Mouse (Mus musculus) heart, embryonic 15.5 days (tissue): ENCODE data around the gene Gipc2. TPM values are rescaled to one million over a fixed set of nuclear protein-coding genes. Genes with fewer than 3 reads are reported as not detected.

Experiments
- ATAC-seq: fragments of 200-750 bp; cut with Nextera tagmentation; replicated peaks from 2 replicates; pipeline ENCODE4 v1.8.0; 2017; ENCODE audit warnings: low read depth, moderate TSS enrichment; ENCODE audit not compliant: insufficient number of reproducible peaks, insufficient read depth, low FRiP score
- H3K27ac ChIP-seq: fragments of 300-500 bp; sonication (generic); 2 replicates; pipeline ENCODE4 v1.5.1; 2015; ENCODE audit warnings: mild to moderate bottlenecking, inconsistent platforms
- H3K27me3 ChIP-seq: fragments of 300-500 bp; sonication (generic); 2 replicates; pipeline ENCODE4 v1.6.1; 2015; ENCODE audit warnings: inconsistent platforms
- H3K36me3 ChIP-seq: fragments of 300-500 bp; sonication (generic); 2 replicates; pipeline ENCODE4 v1.6.1; 2015; ENCODE audit warnings: mild to moderate bottlenecking, inconsistent platforms
- H3K4me1 ChIP-seq: fragments of 300-500 bp; sonication (generic); replicated peaks from 2 replicates; pipeline ENCODE4 v1.6.1; 2015; ENCODE audit warnings: inconsistent platforms
- H3K4me2 ChIP-seq: fragments of 300-500 bp; sonication (generic); 2 replicates; pipeline ENCODE4 v1.6.1; 2015; ENCODE audit warnings: inconsistent platforms, mild to moderate bottlenecking, moderate library complexity
- H3K4me3 ChIP-seq: fragments of 300-500 bp; sonication (generic); 2 replicates; pipeline ENCODE4 v1.5.1; 2015; ENCODE audit warnings: mild to moderate bottlenecking, inconsistent platforms
- H3K9ac ChIP-seq: fragments of 300-500 bp; sonication (generic); 2 replicates; pipeline ENCODE4 v1.6.1; 2015; ENCODE audit warnings: mild to moderate bottlenecking, inconsistent platforms
- H3K9me3 ChIP-seq: fragments of 300-500 bp; sonication (generic); replicated peaks from 2 replicates; pipeline ENCODE4 v1.6.1; 2016; ENCODE audit warnings: inconsistent platforms
- WGBS: fragments of 180-500 bp; shearing (Covaris S2); methylation state at CpG from one replicate; pipeline ENCODE4 v1.1.7; 2015; ENCODE audit warnings: mixed read lengths; 5-methylcytosine and 5-hydroxymethylcytosine counted together
- polyA plus RNA-seq: library from polyadenylated mRNA; unstranded; fragments of >200 nt; fragmentation: Nextera tagmentation; extraction: Ambion mirVana; gene quantifications from 2 replicates; pipeline ENCODE4 v1.2.1, GENCODE M21; 2015

The Gipc2 gene
- polyA plus RNA-seq, 1 experiment from 2014 or later, result 5.0 TPM

DNA sequence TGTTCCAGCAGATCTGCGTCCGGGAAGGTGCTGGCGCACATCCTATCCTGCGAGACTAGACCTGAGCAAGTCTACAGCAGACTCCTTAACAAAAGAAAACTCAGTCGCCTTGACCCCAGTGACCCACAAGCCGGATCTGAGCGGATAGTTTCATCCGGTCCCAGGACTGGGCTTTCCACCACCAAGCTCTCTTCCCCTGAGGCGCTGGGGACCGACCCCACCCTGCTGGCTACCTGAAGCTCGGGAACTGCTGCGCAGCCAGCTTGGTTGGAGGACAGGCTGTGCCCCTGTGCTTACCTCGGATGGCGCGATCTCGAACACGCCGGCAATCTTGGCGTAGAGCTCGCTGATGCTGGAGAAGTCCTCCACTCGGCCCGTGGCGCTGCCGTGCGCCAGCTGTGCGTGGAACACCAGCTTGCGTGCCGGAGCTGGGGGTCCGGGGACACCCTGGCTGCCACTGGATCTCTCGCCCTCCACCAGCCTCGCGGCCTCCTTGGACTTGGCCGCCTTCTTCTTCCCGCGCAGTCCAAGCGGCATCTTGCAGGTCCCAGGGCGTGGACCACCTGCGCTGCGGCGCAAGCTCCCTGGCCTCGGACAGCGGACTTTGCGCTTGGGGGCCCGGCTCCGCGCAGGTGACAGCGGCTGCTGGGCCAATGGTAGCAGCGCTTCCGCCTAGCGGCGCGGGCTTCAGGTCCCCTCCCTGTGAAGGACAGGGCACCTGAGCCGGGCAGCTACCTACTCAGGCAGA, 505 bp downstream of the Gipc2 start:
- Histone ChIP-seq H3K4me3 (peak overlapping the region; percentile 62), H3K27ac (peak overlapping the region; percentile 14), H3K4me2 (peak overlapping the region; percentile 92), H3K36me3 (no peaks in the 10 kb centered on the region), H3K27me3 (no peaks in the 10 kb centered on the region), H3K9me3 (no peaks in the 10 kb centered on the region), H3K9ac (peak overlapping the region; percentile 69), H3K4me1 (peaks cover 33% of the 10 kb centered on the region)
- peak; percentile 45 for ATAC-seq
- WGBS, result 3% methylated on average over 53 of the region's 53 CpGs

- Histone ChIP-seq H3K4me2 (peak overlapping the region; percentile 92), H3K27me3 (no peaks in the 10 kb centered on the region), H3K9ac (peak overlapping the region; percentile 69), H3K36me3 (no peaks in the 10 kb centered on the region), H3K4me3 (peak overlapping the region; percentile 62), H3K9me3 (no peaks in the 10 kb centered on the region), H3K27ac (peak overlapping the region; percentile 14), H3K4me1 (peaks cover 33% of the 10 kb centered on the region)
- 43% methylated on average over 9 of the region's 9 CpGs for WGBS
- no peak for ATAC-seq
These were observed 1.0 kb downstream of the Gipc2 start for GRCm38 (mm10) chr3:152165014-152165350.

GRCm38 (mm10) chr3:152163320-152163719, 2.7 kb downstream of the Gipc2 start:
- Histone ChIP-seq H3K27me3 (no peaks in the 10 kb centered on the region), H3K9ac (no peak overlapping the region), H3K4me2 (no peak overlapping the region), H3K36me3 (no peaks in the 10 kb centered on the region), H3K4me3 (no peak overlapping the region), H3K4me1 (peaks cover 33% of the 10 kb centered on the region), H3K27ac (no peak overlapping the region), H3K9me3 (no peaks in the 10 kb centered on the region)
- 76% methylated on average over 8 of the region's 8 CpGs for WGBS
- no peak for ATAC-seq

GRCm38 (mm10) chr3:152160607-152161006, 5.4 kb downstream of the Gipc2 start:
- no peaks in the 10 kb centered on the region for H3K36me3 ChIP-seq
- no peak for ATAC-seq
- no peaks in the 10 kb centered on the region for H3K9me3 ChIP-seq
- no peaks in the 10 kb centered on the region for H3K27me3 ChIP-seq
- no peak overlapping the region for H3K4me2 ChIP-seq
- no peak overlapping the region for H3K4me3 ChIP-seq
- 70% methylated on average over 4 of the region's 4 CpGs for WGBS
- no peak overlapping the region for H3K9ac ChIP-seq
- H3K27ac ChIP-seq, result no peak overlapping the region
- peaks cover 15% of the 10 kb centered on the region for H3K4me1 ChIP-seq

DNA sequence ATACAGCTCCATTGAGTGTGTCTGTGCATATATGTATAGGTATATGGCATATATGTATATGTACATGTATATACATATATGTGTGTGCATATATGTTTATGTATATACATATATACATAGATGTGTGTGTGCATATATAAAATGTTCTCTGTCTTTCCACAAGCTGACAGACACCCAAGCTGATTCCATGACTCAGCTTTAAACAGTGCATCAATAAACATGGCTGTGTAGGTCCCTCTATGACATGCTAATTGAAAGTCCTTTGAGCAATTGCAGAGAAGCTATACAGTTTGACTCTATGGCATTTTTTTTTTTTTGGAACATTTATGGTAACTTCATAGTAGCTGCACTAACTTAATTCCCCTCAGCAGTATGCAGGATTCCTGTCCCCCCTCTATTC, 6.7 kb downstream of the Gipc2 start:
- H3K9ac ChIP-seq, result no peak overlapping the region
- no peaks in the 10 kb centered on the region for H3K27me3 ChIP-seq
- no peak overlapping the region for H3K4me2 ChIP-seq
- peaks cover 9% of the 10 kb centered on the region; the same call in 1 of the 2 replicates for H3K4me1 ChIP-seq
- no peak overlapping the region for H3K27ac ChIP-seq
- H3K4me3 ChIP-seq, result no peak overlapping the region
- H3K36me3 ChIP-seq, result no peaks in the 10 kb centered on the region
- no peak for ATAC-seq
- H3K9me3 ChIP-seq, result no peaks in the 10 kb centered on the region

GRCm38 (mm10) chr3:152158344-152159291, 7.4 kb downstream of the Gipc2 start:
- H3K36me3 ChIP-seq, result no peaks in the 10 kb centered on the region
- WGBS, result 87% methylated on average over 9 of the region's 10 CpGs
- no peak overlapping the region for H3K27ac ChIP-seq
- H3K4me2 ChIP-seq, result no peak overlapping the region
- no peaks in the 10 kb centered on the region for H3K27me3 ChIP-seq
- no peak overlapping the region for H3K9ac ChIP-seq
- peaks cover 9% of the 10 kb centered on the region; the same call in 1 of the 2 replicates for H3K4me1 ChIP-seq
- ATAC-seq, result no peak
- H3K9me3 ChIP-seq, result no peaks in the 10 kb centered on the region
- no peak overlapping the region for H3K4me3 ChIP-seq

DNA sequence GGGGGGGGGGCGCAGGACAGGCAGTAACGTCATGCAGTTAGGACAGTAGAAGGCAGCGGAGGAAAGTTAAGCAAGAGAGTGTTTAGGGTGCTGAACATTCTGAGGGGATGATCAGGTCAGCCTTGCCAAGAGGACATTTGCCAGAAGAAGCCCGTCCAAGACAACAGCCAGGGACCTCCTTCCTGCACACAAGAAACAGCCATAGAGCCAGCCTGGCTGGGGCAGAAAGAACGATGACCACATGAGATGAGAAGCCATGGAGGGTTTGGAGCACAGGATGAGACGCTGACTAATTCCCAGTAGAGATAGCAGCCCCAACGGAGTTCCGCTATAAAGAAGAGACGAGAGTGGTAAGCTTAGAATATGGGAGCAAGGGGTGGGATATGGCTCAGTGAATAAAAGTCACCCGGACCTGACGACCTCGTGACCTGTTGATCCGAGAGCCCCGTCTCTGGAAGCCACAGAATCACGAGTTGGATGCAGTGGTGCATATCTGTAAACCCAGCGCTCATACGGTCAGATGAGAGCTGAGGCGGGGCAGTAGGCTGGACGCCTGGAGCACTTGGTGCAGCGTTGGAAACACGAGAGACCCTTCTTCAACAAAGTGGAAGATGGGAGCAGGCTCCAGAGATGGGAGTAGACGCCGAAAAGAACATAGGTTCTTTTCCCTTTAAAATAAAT, 9.1 kb downstream of the Gipc2 start:
- H3K27ac ChIP-seq, result no peak overlapping the region
- no peaks in the 10 kb centered on the region for H3K27me3 ChIP-seq
- ATAC-seq, result no peak
- no peaks in the 10 kb centered on the region for H3K9me3 ChIP-seq
- no peak overlapping the region for H3K4me3 ChIP-seq
- peaks cover 13% of the 10 kb centered on the region for H3K4me1 ChIP-seq
- 67% methylated on average over 23 of the region's 23 CpGs for WGBS
- H3K9ac ChIP-seq, result no peak overlapping the region
- no peak overlapping the region for H3K4me2 ChIP-seq
- no peaks in the 10 kb centered on the region for H3K36me3 ChIP-seq

- ATAC-seq, result no peak
- peaks cover 8% of the 10 kb centered on the region for H3K4me1 ChIP-seq
- no peak overlapping the region for H3K27ac ChIP-seq
- H3K27me3 ChIP-seq, result no peaks in the 10 kb centered on the region
- H3K4me2 ChIP-seq, result no peak overlapping the region
- no peak overlapping the region for H3K4me3 ChIP-seq
- H3K9ac ChIP-seq, result no peak overlapping the region
- H3K36me3 ChIP-seq, result no peaks in the 10 kb centered on the region
- WGBS, result 63% methylated on average over 11 of the region's 11 CpGs
- no peaks in the 10 kb centered on the region for H3K9me3 ChIP-seq
These were observed 10.6 kb downstream of the Gipc2 start for GRCm38 (mm10) chr3:152155296-152155948.

DNA sequence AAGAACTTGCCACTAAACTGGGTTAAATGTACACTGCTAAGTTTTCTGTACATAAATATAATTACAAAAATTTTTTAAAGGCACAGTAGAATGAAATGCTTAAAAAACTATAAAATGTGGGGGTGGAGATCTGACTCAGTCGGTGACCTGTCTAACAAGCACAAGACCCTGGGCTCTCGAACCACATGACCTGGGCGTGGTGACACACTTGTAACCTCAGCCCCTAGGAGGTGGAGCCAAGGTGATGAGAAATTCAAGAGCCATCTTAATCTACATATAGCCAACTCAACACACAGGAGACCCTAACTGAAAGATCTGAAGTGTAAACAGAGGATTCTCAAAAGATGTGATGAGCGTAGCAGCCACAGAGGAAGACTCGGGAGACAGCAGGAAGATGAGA, 11.9 kb downstream of the Gipc2 start:
- Histone ChIP-seq H3K9ac (no peak overlapping the region), H3K4me1 (peaks cover 18% of the 10 kb centered on the region), H3K27ac (no peak overlapping the region), H3K4me2 (no peak overlapping the region), H3K27me3 (no peaks in the 10 kb centered on the region), H3K4me3 (no peak overlapping the region), H3K36me3 (no peaks in the 10 kb centered on the region), H3K9me3 (no peaks in the 10 kb centered on the region)
- WGBS, result 88% methylated on average over 5 of the region's 5 CpGs
- no peak for ATAC-seq

GRCm38 (mm10) chr3:152153152-152153551, 12.9 kb downstream of the Gipc2 start:
- H3K4me1 ChIP-seq, result peaks cover 20% of the 10 kb centered on the region
- no peak overlapping the region for H3K9ac ChIP-seq
- no peak overlapping the region for H3K4me3 ChIP-seq
- ATAC-seq, result no peak
- no peaks in the 10 kb centered on the region for H3K9me3 ChIP-seq
- H3K27ac ChIP-seq, result no peak overlapping the region
- H3K4me2 ChIP-seq, result no peak overlapping the region
- no peaks in the 10 kb centered on the region for H3K27me3 ChIP-seq
- 93% methylated on average over 2 of the region's 2 CpGs for WGBS
- no peaks in the 10 kb centered on the region for H3K36me3 ChIP-seq

DNA sequence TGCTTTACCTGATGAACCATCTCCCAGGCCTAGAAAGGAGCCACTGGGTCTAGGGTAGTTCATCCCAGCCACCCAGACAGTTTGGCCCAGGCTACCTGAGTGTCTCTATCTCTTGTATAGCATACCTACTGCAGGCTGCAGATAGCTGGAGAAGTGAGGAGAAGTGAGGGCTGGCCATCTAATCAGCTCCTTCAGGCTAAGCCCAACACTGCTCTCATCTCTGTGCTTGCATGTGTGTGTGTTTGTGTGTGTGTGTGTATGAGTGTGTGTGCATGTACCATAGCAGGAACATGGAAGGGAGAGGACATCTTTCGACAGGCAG, 13.6 kb downstream of the Gipc2 start:
- no peak overlapping the region for H3K9ac ChIP-seq
- 88% methylated on average over 1 of the region's 1 CpGs for WGBS
- H3K27me3 ChIP-seq, result no peaks in the 10 kb centered on the region
- H3K36me3 ChIP-seq, result no peaks in the 10 kb centered on the region
- H3K9me3 ChIP-seq, result no peaks in the 10 kb centered on the region
- no peak overlapping the region for H3K27ac ChIP-seq
- H3K4me3 ChIP-seq, result no peak overlapping the region
- no peak for ATAC-seq
- H3K4me1 ChIP-seq, result peaks cover 27% of the 10 kb centered on the region
- H3K4me2 ChIP-seq, result peak overlapping the region; percentile 51
